Mouse (Mus musculus) brain, embryonic 14.5 days (tissue): ENCODE results near the gene Taok2. TPM values are rescaled to one million over a fixed set of nuclear protein-coding genes. Genes with fewer than 3 reads are reported as not detected.
A peak's percentile ranks its signal among the peaks of the same experiment; 100 is the strongest.
"Not testable (repeated sequence)": the region's sequence is repeated elsewhere in the genome, so short reads cannot be mapped to it uniquely, and the experiment has no call there.

Experiments
- DNase-seq: peaks from one replicate; pipeline ENCODE4 v3.0.0-alpha.2; 2011; ENCODE audit warnings: low read depth
- CTCF ChIP-seq: fragments of 200-500 bp; IDR thresholded peaks from 2 replicates; pipeline ENCODE4 v1.5.1; 2012; ENCODE audit warnings: inconsistent platforms, mild to moderate bottlenecking, moderate library complexity, borderline replicate concordance; ENCODE audit not compliant: insufficient read depth, insufficient read length; ENCODE audit errors: extremely low read depth
- POLR2A ChIP-seq: fragments of 200-500 bp; IDR thresholded peaks from 2 replicates; pipeline ENCODE4 v1.6.1; 2012; ENCODE audit warnings: mild to moderate bottlenecking, inconsistent platforms, borderline replicate concordance; ENCODE audit not compliant: poor library complexity, insufficient read depth, insufficient read length, severe bottlenecking; ENCODE audit errors: extremely low read depth
- polyA plus RNA-seq: library from polyadenylated mRNA; depleted of rRNA; stranded (reverse); fragments of >200 nt; gene quantifications from 2 replicates; pipeline ENCODE4 v1.2.3, GENCODE M21; 2012; rRNA removed

Gene Taok2
- polyA plus RNA-seq, result 101 and 131 TPM in 2 replicates

- peak; percentile 58; the same call in 1 of the 2 replicates for TF ChIP-seq POLR2A
- TF ChIP-seq CTCF, result no peak
Measured at GRCm38 (mm10) chr7:126884286-126885164, at the start of gene Taok2. Gene Taok2 (minus strand): TSS chr7:126884703.

GRCm38 (mm10) chr7:126932652-126933051 lies 48.1 kb upstream of the Taok2 start:
- TF ChIP-seq POLR2A, result no peak
- TF ChIP-seq CTCF, result no peak

More at GRCm38 (mm10) chr7:126884286-126885164, at the start of gene Taok2:
- peak; percentile 100 for DNase-seq

DNA sequence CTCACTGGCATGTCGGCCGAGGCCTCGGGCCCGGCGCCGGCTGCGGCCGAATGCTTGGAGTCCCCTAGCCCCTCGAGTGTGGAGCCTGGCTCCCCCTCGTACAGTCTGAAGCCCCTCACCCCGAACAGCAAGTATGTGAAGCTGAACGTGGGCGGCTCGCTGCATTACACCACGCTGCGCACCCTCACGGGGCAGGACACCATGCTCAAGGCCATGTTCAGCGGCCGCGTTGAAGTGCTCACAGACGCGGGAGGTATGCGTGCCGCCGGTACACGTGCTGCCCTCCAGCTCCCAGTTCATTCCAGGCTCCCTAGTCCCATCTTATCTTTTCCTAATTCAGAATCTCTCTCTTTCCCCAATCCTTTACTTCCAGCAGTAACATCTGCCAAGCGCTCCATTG lies 44.5 kb upstream of the Taok2 start:
- TF ChIP-seq CTCF, result no peak
- TF ChIP-seq POLR2A, result no peak
- DNase-seq, result peak; percentile 54

More at GRCm38 (mm10) chr7:126932652-126933051, 48.1 kb upstream of the Taok2 start:
- no peak for DNase-seq

DNA sequence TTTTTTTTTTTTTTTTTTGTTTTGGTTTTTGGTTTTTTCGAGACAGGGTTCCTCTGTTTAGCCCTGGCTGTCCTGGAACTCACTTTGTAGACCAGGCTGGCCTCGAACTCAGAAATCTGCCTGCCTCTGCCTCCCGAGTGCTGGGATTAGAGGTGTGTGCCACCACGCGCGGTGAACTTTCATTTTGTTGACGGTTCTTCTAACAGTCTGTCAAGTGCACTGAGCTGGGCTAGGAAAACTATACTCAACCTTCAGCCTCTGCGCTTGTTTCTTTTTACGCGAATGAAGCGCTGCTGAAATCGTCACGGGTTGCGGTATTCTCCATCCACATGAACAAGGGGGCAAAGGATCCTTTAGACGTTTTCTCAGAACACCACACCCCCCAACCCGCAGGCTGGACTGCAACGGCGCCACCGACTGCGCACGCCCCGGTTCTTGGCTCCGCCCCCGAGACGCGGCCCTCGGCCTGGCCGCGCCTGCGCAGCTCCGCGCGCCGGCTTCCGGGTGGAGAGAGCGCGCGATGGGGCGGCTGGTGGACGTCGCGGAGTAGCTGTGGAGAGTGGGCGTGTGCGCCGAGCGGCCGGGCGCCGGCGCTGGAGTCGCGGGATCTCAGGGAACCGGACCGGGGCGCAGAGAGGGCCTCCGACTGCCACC lies 44.0 kb upstream of the Taok2 start, which contains the start of gene Kctd13:
TSS of gene Kctd13 (plus strand) at position 496 of the 654 bp plus-strand sequence.
- DNase-seq, result peak; percentile 95
- TF ChIP-seq CTCF (no peak), POLR2A (peak; percentile 90)

DNA sequence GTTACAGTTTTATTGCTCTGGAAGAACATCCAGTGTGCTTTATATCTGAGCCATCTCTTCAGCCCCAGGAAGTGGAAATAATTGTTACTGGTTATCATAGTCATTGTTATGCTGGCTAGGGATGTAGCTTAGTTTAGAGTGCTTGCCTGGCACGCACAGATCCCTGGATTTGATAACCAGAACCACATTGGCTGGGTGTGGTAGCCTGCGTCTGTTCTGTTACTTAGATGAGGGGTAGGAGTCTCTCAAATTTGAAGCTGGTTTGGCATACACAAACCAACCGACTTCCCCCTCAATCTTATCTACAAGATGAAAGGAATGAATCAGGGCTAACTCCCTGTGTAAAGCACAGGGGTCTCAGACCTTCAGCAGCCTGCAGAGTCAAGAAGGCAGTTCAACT lies 41.8 kb upstream of the Taok2 start:
- no peak for TF ChIP-seq POLR2A
- TF ChIP-seq CTCF, result no peak
- DNase-seq, result no peak

- no peak for TF ChIP-seq CTCF
- TF ChIP-seq POLR2A, result no peak
- DNase-seq, result no peak
Measured at GRCm38 (mm10) chr7:126923999-126924398, 39.5 kb upstream of the Taok2 start.

DNA sequence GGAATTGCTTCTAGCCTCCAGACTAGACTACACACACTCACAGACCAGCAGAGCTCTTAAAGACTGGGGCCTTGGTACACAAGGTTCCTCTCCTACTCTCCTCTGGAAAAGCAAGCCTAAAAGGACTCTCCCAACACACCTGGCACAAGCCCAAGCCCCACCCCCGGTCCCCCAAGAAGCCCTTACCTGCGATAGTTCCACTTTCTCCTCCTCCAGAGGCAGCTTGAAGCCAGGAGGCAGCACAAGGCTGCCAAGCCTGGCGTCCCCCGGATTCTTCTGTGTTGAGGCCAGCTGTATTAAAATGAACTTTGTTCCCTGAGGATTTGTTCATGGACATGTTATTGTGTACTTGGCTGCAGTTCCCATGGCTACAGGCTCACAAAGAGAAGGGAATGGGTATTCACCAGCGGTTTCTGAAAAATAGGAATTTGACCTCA lies 38.1 kb upstream of the Taok2 start, which contains the start of gene Tmem219:
TSS of gene Tmem219 (minus strand) at position 294 of the 437 bp plus-strand sequence.
- DNase-seq, result peak; percentile 88
- TF ChIP-seq CTCF, result no peak
- no peak for TF ChIP-seq POLR2A

DNA sequence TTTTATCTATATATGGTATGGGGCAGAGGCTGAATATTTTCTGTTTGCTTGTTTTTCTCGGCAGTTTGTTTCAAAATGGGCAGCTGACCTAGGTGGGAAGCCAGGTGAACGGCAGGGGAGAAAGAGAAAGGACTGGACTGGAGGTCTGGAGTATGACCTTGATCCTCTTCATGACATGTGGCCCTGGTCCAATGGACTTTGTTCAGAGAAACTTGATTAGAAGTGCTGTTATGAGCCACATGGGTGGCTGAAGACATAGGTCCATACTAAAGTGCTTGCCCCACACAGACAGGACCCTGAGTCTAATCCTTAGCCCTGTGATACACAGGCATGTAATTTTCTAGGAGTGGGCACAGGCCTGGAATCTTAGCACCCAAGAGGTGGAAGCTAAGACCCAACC lies 37.1 kb upstream of the Taok2 start:
- TF ChIP-seq CTCF (no peak), POLR2A (no peak)
- no peak for DNase-seq

GRCm38 (mm10) chr7:126919973-126920372 lies 35.5 kb upstream of the Taok2 start:
- TF ChIP-seq CTCF (no peak), POLR2A (no peak)
- DNase-seq, result no peak

DNA sequence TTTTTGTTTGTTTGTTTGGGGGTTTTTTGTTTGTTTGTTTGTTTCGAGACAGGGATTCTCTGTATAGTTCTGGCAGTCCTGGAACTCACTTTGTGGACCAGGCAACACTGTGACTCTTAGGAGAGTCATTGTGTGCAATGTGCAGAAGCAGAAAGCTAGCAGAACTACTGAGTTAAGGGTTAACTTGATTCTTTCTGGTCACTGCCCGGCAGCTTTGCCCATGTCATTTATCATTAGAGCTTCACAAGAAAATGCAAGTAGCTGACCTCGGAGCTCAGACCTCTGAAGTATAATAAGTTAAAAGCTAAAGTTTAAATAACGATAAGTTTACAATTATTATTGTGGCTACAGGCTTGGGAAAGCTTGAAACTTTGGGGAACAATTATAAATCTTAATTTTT lies 33.9 kb upstream of the Taok2 start:
- DNase-seq, result not testable (repeated sequence)

GRCm38 (mm10) chr7:126914844-126915243 lies 30.3 kb upstream of the Taok2 start:
- no peak for TF ChIP-seq CTCF
- TF ChIP-seq POLR2A, result no peak
- no peak for DNase-seq
